Mouse (Mus musculus) thymus, postnatal 14 days (tissue): ENCODE measurements at regions not wholly inside any gene's neighbourhood (a gene's known extent, or its start where the extent isn't known, plus 50 kb on each side); places are given as distances from the start of the nearest gene placed in this dataset.

Experiments used
- DNase-seq: peaks from one replicate; pipeline ENCODE4 v3.0.0; 2021

GRCm38 (mm10) chr19:26296360-26296759, 308.5 kb upstream of the Smarca2 start:
- DNase-seq: no peak

DNA sequence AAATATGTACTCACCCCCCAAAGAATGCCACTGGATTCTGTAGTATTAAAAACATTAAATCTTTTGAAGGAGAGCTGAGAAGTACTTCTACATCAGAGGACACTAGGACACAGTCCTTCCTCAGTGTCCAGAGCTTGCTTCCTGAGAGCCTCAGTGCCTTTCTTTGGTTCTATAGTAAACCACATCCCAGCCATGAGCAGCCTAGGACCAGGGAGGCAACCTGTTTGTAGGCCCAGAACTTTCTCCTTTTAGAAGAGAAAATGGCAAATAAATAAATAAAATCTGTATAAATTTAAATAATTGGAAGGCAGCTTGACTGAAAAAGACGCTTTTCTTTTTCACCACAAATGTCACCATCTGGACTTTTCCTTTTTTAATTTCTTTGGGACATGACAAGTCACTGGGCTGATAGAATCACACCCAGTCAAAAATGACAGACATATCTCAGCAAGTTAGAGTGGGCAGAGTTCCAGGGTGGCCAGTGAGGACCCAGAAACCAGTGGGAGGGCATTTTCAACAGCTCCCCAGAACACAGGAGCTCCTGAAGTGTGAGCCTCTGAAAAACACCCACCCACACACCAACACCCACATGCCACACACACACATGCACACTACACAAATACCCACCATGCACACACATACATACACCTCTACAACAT, 296.2 kb upstream of the Smarca2 start:
- no peak for DNase-seq

- DNase-seq: no peak
Observed at GRCm38 (mm10) chr19:26318977-26319376, 285.9 kb upstream of the Smarca2 start.

GRCm38 (mm10) chr19:26323682-26324081, 281.2 kb upstream of the Smarca2 start:
- DNase-seq: no peak

DNA sequence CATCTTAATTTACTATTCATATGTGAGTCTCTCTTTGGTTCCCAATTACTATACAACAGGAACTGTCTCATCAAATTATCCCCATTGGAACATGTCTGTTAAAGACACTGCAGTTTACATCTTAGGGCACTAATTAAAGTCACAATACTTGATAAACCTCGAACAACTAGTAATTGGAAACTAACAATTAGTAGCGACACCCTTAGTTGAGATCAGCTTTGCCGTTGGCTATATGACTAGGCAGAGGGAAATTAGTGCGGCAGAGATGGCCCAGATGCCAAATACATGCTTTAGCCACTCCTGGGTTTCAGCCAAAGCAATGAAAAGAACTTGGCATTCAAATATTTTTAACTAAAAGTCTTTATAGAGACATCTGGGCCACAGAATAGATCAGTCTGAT, 265.7 kb upstream of the Smarca2 start:
- no peak for DNase-seq

GRCm38 (mm10) chr19:26340155-26340554, 264.7 kb upstream of the Smarca2 start:
- no peak for DNase-seq

DNA sequence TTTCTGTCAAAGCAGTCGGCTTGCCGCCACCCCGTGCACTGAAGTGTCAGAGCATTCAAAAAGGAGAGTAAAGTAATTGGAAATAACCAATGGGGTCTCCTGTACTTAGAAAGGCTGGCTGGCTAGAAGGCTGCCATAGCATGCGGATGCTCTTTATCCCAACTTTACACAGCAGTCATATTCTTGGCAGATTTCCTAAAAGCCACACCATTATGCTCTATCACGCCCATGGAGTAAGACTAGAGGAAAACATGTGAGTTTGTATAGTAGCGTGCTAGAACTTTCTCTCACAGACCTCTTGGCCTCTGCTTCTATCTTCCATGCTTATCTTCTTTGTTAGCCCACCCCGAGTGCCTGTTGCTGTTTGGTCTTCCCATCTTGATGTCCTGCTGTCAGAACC, 249.8 kb upstream of the Smarca2 start:
- no peak for DNase-seq

DNA sequence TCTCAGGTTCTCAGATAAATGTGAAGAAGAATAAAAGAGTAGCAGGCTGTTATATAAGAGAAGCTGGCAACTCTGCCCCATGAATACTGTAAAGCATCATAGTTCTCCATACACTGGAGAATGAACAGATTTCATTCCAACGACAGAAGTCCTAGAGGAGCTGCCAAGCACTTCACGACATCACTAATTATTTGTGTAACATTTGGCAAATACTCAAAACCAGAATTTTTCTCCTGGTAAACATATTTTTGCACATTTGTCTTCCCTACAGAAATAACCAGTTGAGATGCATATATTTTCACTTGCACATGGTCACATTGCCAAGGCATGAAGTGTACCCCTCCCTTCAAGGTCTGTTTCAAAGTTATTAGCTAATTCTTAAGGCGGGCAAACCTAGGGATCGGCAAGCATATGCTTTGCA, 220.9 kb upstream of the Smarca2 start:
- DNase-seq: no peak

DNA sequence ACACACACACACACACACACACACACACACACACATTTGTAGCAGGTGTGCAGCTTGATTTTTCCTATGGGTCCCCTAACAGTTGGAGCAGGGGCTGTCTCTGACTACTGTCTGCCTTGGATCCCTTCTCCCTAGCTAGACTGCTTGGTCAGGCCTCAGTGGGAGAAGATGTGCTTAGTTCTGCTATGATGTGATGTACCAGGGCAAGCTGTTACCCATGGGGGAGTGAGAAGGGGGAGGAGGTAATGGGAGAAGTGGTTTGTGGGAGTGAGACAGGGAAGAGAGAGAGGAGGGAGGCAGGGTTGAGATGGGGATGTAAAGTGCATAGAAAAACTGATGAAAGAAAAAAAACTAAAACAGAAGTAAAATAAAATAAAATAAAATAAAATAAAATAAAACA, 218.8 kb upstream of the Smarca2 start:
- no peak for DNase-seq

GRCm38 (mm10) chr19:26412684-26413083, 192.2 kb upstream of the Smarca2 start:
- DNase-seq: no peak

- no peak for DNase-seq
Observed at GRCm38 (mm10) chr19:26414476-26415024, 190.3 kb upstream of the Smarca2 start.

GRCm38 (mm10) chr19:26419781-26420180, 185.1 kb upstream of the Smarca2 start:
- DNase-seq: no peak

- DNase-seq: no peak
Observed at GRCm38 (mm10) chr19:26439163-26439562, 165.7 kb upstream of the Smarca2 start.

- DNase-seq: no peak
Observed at GRCm38 (mm10) chr19:26445309-26445708, 159.5 kb upstream of the Smarca2 start.

- DNase-seq: no peak
Observed at GRCm38 (mm10) chr19:26447427-26448023, 157.3 kb upstream of the Smarca2 start.

GRCm38 (mm10) chr19:26461712-26462111, 143.1 kb upstream of the Smarca2 start:
- no peak for DNase-seq

DNA sequence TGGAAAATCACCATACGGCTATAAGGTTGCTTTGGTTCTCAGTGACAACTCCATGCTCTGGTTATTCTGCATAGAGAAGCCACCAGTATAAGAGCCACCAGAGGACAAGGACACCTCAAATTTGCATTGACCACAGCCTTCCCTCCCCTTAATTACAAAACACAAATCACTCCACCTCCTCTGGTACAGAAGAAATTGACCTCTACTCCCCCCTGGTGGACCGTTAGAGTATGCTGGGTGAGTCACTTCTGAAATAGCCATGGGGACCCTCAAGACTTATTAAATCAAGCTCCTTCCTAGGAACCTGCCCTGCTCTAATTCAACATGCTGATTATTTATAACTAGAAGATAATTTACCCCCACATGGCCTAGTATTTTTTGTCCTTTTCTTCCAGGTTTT, 139.6 kb upstream of the Smarca2 start:
- no peak for DNase-seq

GRCm38 (mm10) chr19:26466244-26466643, 138.6 kb upstream of the Smarca2 start:
- DNase-seq: no peak

DNA sequence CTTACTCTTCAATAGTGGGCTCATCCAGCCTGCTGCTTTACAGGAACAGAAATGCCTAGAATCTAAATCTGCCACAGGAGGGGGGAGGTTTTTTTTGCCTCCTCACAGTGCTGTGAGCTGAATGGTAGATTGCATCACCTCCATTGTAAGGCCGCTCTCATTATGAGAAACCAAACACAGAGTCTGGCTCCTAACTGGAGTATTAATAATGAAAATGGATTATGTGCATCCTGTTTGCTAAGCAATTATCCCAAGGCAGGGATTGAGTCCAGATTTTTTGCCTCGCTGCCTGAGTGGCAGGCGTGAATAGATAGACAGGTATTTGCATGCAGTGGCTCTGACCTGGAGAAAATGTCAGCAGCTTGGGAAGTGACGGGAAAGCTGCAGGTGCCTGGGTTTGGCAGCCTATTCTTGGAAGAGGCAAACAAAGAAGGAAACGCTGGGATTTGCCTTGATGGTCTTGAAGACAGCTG, 137.6 kb upstream of the Smarca2 start:
- no peak for DNase-seq

DNA sequence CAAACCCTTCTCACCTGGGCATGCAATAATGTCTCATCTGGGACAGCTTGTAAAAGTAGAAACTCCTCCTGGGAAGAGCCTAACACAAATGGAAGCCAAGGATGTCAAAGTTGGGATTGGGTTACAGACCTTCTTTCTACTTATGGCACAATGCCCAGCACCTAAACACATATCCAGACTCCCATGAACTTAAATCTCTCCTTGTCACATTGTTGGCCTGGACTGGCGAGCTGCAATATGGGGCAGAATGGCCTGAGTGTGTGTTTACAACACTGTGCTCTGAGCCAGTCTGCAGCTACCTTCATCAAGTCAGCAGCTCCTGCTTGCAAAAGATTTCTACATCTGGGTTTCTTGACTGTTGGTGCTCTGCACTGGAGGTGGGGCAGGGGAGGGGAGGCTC, 132.2 kb upstream of the Smarca2 start:
- no peak for DNase-seq

- DNase-seq: no peak
Observed at GRCm38 (mm10) chr19:26473211-26473610, 131.6 kb upstream of the Smarca2 start.

DNA sequence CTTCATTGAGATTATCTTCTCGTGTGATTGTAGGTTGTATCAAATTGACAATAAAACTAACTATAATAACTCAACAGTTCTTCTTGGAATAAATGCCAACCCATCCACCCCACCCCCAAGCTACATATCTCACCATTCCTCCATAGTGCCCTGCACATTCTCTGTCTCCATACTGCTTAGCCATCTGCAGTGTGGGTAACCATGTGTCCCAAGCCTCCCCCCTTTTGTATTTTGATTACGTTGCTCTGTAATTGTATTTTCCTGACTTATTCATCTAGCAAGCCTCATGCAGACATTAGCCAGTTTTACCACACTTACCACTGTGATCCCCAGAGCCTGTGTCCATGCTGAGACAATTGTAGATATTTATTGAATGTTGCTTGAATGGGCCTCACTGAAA, 129.7 kb upstream of the Smarca2 start:
- DNase-seq: no peak

- no peak for DNase-seq
Observed at GRCm38 (mm10) chr19:26475754-26476153, 129.1 kb upstream of the Smarca2 start.

- no peak for DNase-seq
Observed at GRCm38 (mm10) chr19:26478055-26478737, 126.7 kb upstream of the Smarca2 start.
